Mouse (Mus musculus) kidney, embryonic 15.5 days (tissue): ENCODE data around the gene Itgb2l. TPM values are rescaled to one million over a fixed set of nuclear protein-coding genes. Genes with fewer than 3 reads are reported as not detected.
"Not testable (repeated sequence)": the region's sequence is repeated elsewhere in the genome, so short reads cannot be mapped to it uniquely, and the experiment has no call there.

Experiments
- ATAC-seq: fragments of 200-750 bp; cut with Nextera tagmentation; replicated peaks from 2 replicates; pipeline ENCODE4 v1.8.0; 2017; ENCODE audit warnings: moderate TSS enrichment; ENCODE audit not compliant: low FRiP score
- H3K27ac ChIP-seq: fragments of 300-500 bp; sonication (generic); 2 replicates; pipeline ENCODE4 v1.5.1; 2015; ENCODE audit warnings: mild to moderate bottlenecking, inconsistent platforms
- H3K27me3 ChIP-seq: fragments of 300-500 bp; sonication (generic); 2 replicates; pipeline ENCODE4 v1.6.1; 2015; ENCODE audit warnings: inconsistent platforms
- H3K36me3 ChIP-seq: fragments of 300-500 bp; sonication (generic); 2 replicates; pipeline ENCODE4 v1.6.1; 2015; ENCODE audit warnings: inconsistent platforms
- H3K4me1 ChIP-seq: fragments of 300-500 bp; sonication (generic); 2 replicates; pipeline ENCODE4 v1.6.1; 2015; ENCODE audit warnings: inconsistent platforms
- H3K4me2 ChIP-seq: fragments of 300-500 bp; sonication (generic); 2 replicates; pipeline ENCODE4 v1.6.1; 2015; ENCODE audit warnings: moderate library complexity, mild to moderate bottlenecking, inconsistent platforms
- H3K4me3 ChIP-seq: fragments of 300-500 bp; sonication (generic); replicated peaks from 2 replicates; pipeline ENCODE4 v1.5.1; 2015; ENCODE audit warnings: mild to moderate bottlenecking, inconsistent platforms
- H3K9ac ChIP-seq: fragments of 300-500 bp; sonication (generic); 2 replicates; pipeline ENCODE4 v1.6.1; 2015; ENCODE audit warnings: mild to moderate bottlenecking, inconsistent platforms
- H3K9me3 ChIP-seq: fragments of 300-500 bp; sonication (generic); replicated peaks from 2 replicates; pipeline ENCODE4 v1.6.1; 2016; ENCODE audit warnings: inconsistent platforms
- WGBS: fragments of 180-500 bp; shearing (Covaris S2); methylation state at CpG from one replicate; pipeline ENCODE4 v1.1.7; 2015; ENCODE audit warnings: mixed read lengths; 5-methylcytosine and 5-hydroxymethylcytosine counted together
- polyA plus RNA-seq: library from polyadenylated mRNA; unstranded; fragments of >200 nt; fragmentation: Nextera tagmentation; extraction: Ambion mirVana; gene quantifications from 2 replicates; pipeline ENCODE4 v1.2.1, GENCODE M21; 2015

Gene Itgb2l
- polyA plus RNA-seq, 1 experiment from 2014 or later, result 0.91 TPM

- no peak overlapping the region for H3K9ac ChIP-seq
- peaks cover 12% of the 10 kb centered on the region; the same call in 1 of the 2 replicates for H3K27me3 ChIP-seq
- no peaks in the 10 kb centered on the region for H3K36me3 ChIP-seq
- H3K27ac ChIP-seq, result no peak overlapping the region
- H3K4me2 ChIP-seq, result no peak overlapping the region
- 62% methylated on average over 3 of the region's 3 CpGs for WGBS
- H3K4me1 ChIP-seq, result no peaks in the 10 kb centered on the region
- no peak overlapping the region for H3K4me3 ChIP-seq
- no peaks in the 10 kb centered on the region for H3K9me3 ChIP-seq
- no peak for ATAC-seq
Measured at GRCm38 (mm10) chr16:96460788-96461187, 17.4 kb upstream of the Itgb2l start.

GRCm38 (mm10) chr16:96459356-96459755 lies 15.9 kb upstream of the Itgb2l start:
- Histone ChIP-seq H3K9ac (no peak overlapping the region), H3K27ac (no peak overlapping the region), H3K4me1 (no peaks in the 10 kb centered on the region), H3K9me3 (no peaks in the 10 kb centered on the region), H3K36me3 (no peaks in the 10 kb centered on the region), H3K4me3 (no peak overlapping the region), H3K4me2 (no peak overlapping the region), H3K27me3 (peaks cover 3% of the 10 kb centered on the region; the same call in 1 of the 2 replicates)
- no peak for ATAC-seq
- WGBS, result 90% methylated on average over 2 of the region's 2 CpGs

GRCm38 (mm10) chr16:96457612-96458011 lies 14.2 kb upstream of the Itgb2l start:
- no peak overlapping the region for H3K27ac ChIP-seq
- H3K4me3 ChIP-seq, result no peak overlapping the region
- no peaks in the 10 kb centered on the region for H3K36me3 ChIP-seq
- ATAC-seq, result no peak
- H3K9ac ChIP-seq, result no peak overlapping the region
- H3K27me3 ChIP-seq, result no peaks in the 10 kb centered on the region
- no peak overlapping the region for H3K4me2 ChIP-seq
- H3K4me1 ChIP-seq, result no peaks in the 10 kb centered on the region
- WGBS, result 51% methylated on average over 5 of the region's 5 CpGs
- H3K9me3 ChIP-seq, result no peaks in the 10 kb centered on the region

GRCm38 (mm10) chr16:96454086-96454485 lies 10.7 kb upstream of the Itgb2l start:
- no peaks in the 10 kb centered on the region for H3K36me3 ChIP-seq
- H3K4me3 ChIP-seq, result no peak overlapping the region
- H3K27ac ChIP-seq, result no peak overlapping the region
- H3K4me2 ChIP-seq, result no peak overlapping the region
- ATAC-seq, result no peak
- no peaks in the 10 kb centered on the region for H3K9me3 ChIP-seq
- no peaks in the 10 kb centered on the region for H3K27me3 ChIP-seq
- H3K9ac ChIP-seq, result no peak overlapping the region
- no peaks in the 10 kb centered on the region for H3K4me1 ChIP-seq

- not testable (repeated sequence) for H3K4me3 ChIP-seq, H3K36me3 ChIP-seq, H3K27me3 ChIP-seq, H3K4me2 ChIP-seq, ATAC-seq, H3K4me1 ChIP-seq, H3K9ac ChIP-seq, H3K27ac ChIP-seq, H3K9me3 ChIP-seq
- 94% methylated on average over 16 of the region's 16 CpGs for WGBS
Measured at GRCm38 (mm10) chr16:96450871-96451270, 7.5 kb upstream of the Itgb2l start.

- H3K4me1 ChIP-seq, result 0 out of 2 replicates have a peak, but pooled peaks cover 4% of the 10 kb centered on the region
- no peaks in the 10 kb centered on the region for H3K36me3 ChIP-seq
- no peaks in the 10 kb centered on the region for H3K27me3 ChIP-seq
- no peak overlapping the region for H3K4me3 ChIP-seq
- no peak overlapping the region for H3K27ac ChIP-seq
- no peak for ATAC-seq
- H3K9me3 ChIP-seq, result no peaks in the 10 kb centered on the region
- H3K4me2 ChIP-seq, result no peak overlapping the region
- 86% methylated on average over 3 of the region's 3 CpGs for WGBS
- H3K9ac ChIP-seq, result no peak overlapping the region
Measured at GRCm38 (mm10) chr16:96441826-96442225, 1.6 kb downstream of the Itgb2l start.

GRCm38 (mm10) chr16:96440871-96441270 lies 2.5 kb downstream of the Itgb2l start:
- no peak overlapping the region for H3K27ac ChIP-seq
- 0 out of 2 replicates have a peak, but pooled peaks cover 4% of the 10 kb centered on the region for H3K4me1 ChIP-seq
- no peak overlapping the region for H3K4me3 ChIP-seq
- H3K4me2 ChIP-seq, result no peak overlapping the region
- no peaks in the 10 kb centered on the region for H3K36me3 ChIP-seq
- no peaks in the 10 kb centered on the region for H3K27me3 ChIP-seq
- WGBS, result 89% methylated on average over 8 of the region's 8 CpGs
- no peaks in the 10 kb centered on the region for H3K9me3 ChIP-seq
- no peak overlapping the region for H3K9ac ChIP-seq
- ATAC-seq, result no peak

GRCm38 (mm10) chr16:96439682-96440081 lies 3.7 kb downstream of the Itgb2l start:
- Histone ChIP-seq H3K36me3 (no peaks in the 10 kb centered on the region), H3K27ac (no peak overlapping the region), H3K4me1 (0 out of 2 replicates have a peak, but pooled peaks cover 4% of the 10 kb centered on the region), H3K27me3 (no peaks in the 10 kb centered on the region), H3K9me3 (no peaks in the 10 kb centered on the region), H3K4me3 (no peak overlapping the region), H3K4me2 (no peak overlapping the region), H3K9ac (no peak overlapping the region)
- 60% methylated on average over 4 of the region's 4 CpGs for WGBS
- no peak for ATAC-seq

GRCm38 (mm10) chr16:96438946-96439345 lies 4.5 kb downstream of the Itgb2l start:
- Histone ChIP-seq H3K4me1 (0 out of 2 replicates have a peak, but pooled peaks cover 4% of the 10 kb centered on the region), H3K27me3 (no peaks in the 10 kb centered on the region), H3K27ac (no peak overlapping the region), H3K4me2 (no peak overlapping the region), H3K9ac (no peak overlapping the region), H3K4me3 (no peak overlapping the region), H3K9me3 (no peaks in the 10 kb centered on the region), H3K36me3 (no peaks in the 10 kb centered on the region)
- 89% methylated on average over 5 of the region's 5 CpGs for WGBS
- ATAC-seq, result no peak

- ATAC-seq, result no peak
- H3K4me2 ChIP-seq, result no peak overlapping the region
- WGBS, result 77% methylated on average over 3 of the region's 3 CpGs
Measured at GRCm38 (mm10) chr16:96434024-96434785, 9.2 kb downstream of the Itgb2l start.

GRCm38 (mm10) chr16:96433266-96433665 lies 10.2 kb downstream of the Itgb2l start:
- Histone ChIP-seq H3K4me1 (no peaks in the 10 kb centered on the region), H3K4me2 (no peak overlapping the region), H3K4me3 (no peak overlapping the region), H3K9ac (no peak overlapping the region), H3K27me3 (no peaks in the 10 kb centered on the region), H3K36me3 (no peaks in the 10 kb centered on the region), H3K9me3 (no peaks in the 10 kb centered on the region), H3K27ac (no peak overlapping the region)
- WGBS, result 86% methylated on average over 10 of the region's 10 CpGs
- no peak for ATAC-seq

More at GRCm38 (mm10) chr16:96434024-96434785, 9.2 kb downstream of the Itgb2l start:
- Histone ChIP-seq H3K9me3 (no peaks in the 10 kb centered on the region), H3K27me3 (no peaks in the 10 kb centered on the region), H3K4me3 (no peak overlapping the region), H3K9ac (no peak overlapping the region), H3K36me3 (no peaks in the 10 kb centered on the region), H3K27ac (no peak overlapping the region), H3K4me1 (no peaks in the 10 kb centered on the region)

GRCm38 (mm10) chr16:96429046-96429445 lies 14.4 kb downstream of the Itgb2l start:
- Histone ChIP-seq H3K4me2 (no peak overlapping the region), H3K9ac (no peak overlapping the region), H3K4me1 (no peaks in the 10 kb centered on the region), H3K9me3 (no peaks in the 10 kb centered on the region), H3K4me3 (no peak overlapping the region), H3K27me3 (no peaks in the 10 kb centered on the region), H3K36me3 (no peaks in the 10 kb centered on the region), H3K27ac (no peak overlapping the region)
- no peak for ATAC-seq
- 66% methylated on average over 3 of the region's 3 CpGs for WGBS

GRCm38 (mm10) chr16:96426671-96427070 lies 16.7 kb downstream of the Itgb2l start:
- ATAC-seq, result no peak
- Histone ChIP-seq H3K4me2 (no peak overlapping the region), H3K27me3 (no peaks in the 10 kb centered on the region), H3K27ac (no peak overlapping the region), H3K4me1 (no peaks in the 10 kb centered on the region), H3K9me3 (no peaks in the 10 kb centered on the region), H3K4me3 (no peak overlapping the region), H3K9ac (no peak overlapping the region), H3K36me3 (peaks cover 4% of the 10 kb centered on the region; the same call in 1 of the 2 replicates)
- WGBS, result 89% methylated on average over 7 of the region's 7 CpGs
